Mouse (Mus musculus): ENCODE measurements around the gene Dcaf15.

The Dcaf15 gene

GRCm38 (mm10) chr8:84104697-84105609 is at the start of gene Dcaf15:
TSS of gene Dcaf15 (minus strand) at chr8:84104768.
- DNase-seq (ENCODE audit: inconsistent age in 2 of 2, low spot score in 1 of 2), result peak; percentile 98 to 99

- DNase-seq (ENCODE audit: inconsistent age in 2 of 2, low spot score in 1 of 2), result no peak
Observed at GRCm38 (mm10) chr8:84149181-84149580, 44.6 kb upstream of the Dcaf15 start.

- no peak for DNase-seq (ENCODE audit: inconsistent age in 2 of 2, low spot score in 1 of 2)
Observed at GRCm38 (mm10) chr8:84148531-84148850, 43.9 kb upstream of the Dcaf15 start.

DNA sequence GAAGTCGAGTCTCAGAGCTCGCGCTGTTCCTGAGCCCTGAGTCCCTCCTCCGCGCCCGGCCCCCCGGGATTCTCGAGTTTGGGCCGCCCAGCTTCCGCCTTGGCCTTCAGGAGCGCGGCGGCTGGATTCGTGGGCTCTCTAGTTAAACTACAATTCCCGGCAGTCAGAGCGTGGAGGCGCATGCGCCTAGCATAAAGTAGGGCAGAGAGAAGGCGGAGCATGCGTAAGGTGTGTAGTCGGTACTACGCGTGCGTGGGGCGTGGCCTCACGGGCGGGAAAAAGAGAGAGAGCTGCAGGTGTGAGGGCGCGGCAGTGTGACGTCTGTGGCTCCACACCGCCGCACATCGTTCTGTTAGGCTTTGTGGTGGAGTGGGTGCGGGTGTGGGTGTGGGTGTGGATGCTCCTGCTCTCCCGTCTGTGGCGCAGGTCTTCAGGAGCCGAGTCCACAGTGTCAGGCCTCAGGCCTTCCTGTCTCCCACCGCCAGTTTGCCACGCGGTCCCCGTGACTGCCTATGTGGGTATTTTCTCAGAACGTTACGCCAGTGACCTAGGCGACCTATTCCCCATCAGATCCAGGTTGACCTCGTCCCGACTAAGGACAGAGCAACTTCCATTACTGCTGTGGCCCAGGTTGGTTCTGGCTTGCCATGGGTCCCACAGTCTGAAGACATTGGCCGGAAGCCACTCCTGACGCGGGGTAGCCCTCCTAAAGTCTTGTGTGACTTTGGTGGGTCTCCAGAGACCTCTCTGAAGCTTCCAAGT is 43.4 kb upstream of the Dcaf15 start, which contains the start of the genes Cc2d1a and 4930432K21Rik:
Gene Cc2d1a (minus strand): TSS at position 168 of the 762 bp plus-strand sequence.
Gene 4930432K21Rik (plus strand): TSS at position 257 of the 762 bp plus-strand sequence.
- DNase-seq (ENCODE audit: inconsistent age in 2 of 2, low spot score in 1 of 2), result peak; percentile 96 to 97

- DNase-seq (ENCODE audit: inconsistent age in 2 of 2, low spot score in 1 of 2), result no peak
Observed at GRCm38 (mm10) chr8:84147324-84147766, 42.8 kb upstream of the Dcaf15 start.

DNA sequence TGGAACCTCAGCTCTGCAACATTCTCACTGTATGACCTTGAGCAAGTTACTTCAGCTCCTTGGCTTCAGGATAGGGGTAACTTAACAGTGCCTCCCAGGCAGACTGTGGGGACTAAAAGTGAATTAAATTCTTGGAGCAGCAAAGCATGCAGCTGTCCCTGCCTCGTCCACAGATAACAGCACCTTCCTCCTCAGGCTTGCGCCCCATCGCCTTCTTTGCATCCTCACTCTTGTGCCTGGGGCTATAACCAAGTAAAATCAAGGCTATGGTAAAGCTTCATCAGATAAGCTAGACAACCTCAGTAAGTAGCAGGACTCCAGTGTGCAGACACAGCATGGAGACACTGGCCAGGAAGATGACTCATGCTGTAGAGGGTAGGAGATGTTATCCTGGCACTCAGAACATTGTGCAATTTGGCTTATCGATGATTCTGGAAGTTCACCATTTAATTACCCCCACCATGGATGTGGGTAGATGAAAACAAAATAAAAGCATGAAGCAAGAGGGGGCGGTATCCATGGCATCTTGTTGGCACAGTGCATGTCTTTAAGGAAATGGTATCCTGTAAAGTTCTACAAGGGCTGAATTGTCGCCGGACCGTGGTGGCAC is 40.2 kb upstream of the Dcaf15 start:
- DNase-seq (ENCODE audit: inconsistent age in 2 of 2, low spot score in 1 of 2), result peak; percentile 50 to 69

DNA sequence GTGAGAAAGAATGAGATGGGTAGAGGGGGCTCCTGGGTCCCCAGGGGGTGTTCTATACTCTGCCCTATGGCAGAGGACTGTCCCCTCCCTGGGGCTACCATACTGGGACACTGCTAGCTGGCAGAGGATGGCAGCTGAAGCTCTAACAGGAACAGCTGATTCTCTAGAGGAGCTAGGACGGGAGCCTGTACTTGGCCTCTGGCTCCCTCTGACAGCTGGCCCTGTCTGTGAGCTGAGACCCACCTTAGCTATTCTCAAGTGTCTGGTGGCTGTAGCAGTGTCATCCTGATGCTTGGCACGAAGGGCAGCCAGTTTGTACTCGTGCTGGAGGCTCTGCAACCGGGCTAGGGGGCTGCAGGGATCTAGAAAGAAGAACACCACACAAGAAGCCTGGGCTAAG is 36.3 kb upstream of the Dcaf15 start:
- no peak for DNase-seq (ENCODE audit: inconsistent age in 2 of 2, low spot score in 1 of 2)

- no peak for DNase-seq (ENCODE audit: inconsistent age in 2 of 2, low spot score in 1 of 2)
Observed at GRCm38 (mm10) chr8:84137848-84138247, 33.3 kb upstream of the Dcaf15 start.

DNA sequence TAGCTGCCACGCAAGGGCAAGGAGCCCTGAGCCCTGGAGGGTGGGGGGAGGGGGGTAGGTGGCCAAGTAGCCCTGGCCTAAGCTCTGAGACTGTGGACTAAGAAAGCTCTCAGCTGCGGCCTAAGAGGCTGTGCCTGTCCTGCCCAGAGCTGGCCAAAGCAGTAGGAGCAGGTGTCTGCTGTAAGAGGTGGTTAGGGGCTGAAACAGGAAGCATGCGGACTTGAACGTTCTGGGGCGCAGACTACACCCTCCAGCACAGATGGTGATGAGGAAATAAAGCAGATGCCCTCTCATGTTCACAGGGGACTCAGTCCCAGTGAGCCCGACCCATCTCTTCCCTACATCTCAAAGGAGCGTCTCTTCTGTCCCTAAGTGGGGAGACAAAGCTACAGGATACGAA is 27.7 kb upstream of the Dcaf15 start:
- peak in 1 of 2 experiments; percentile 19 for DNase-seq (ENCODE audit: inconsistent age in 2 of 2, low spot score in 1 of 2)

DNA sequence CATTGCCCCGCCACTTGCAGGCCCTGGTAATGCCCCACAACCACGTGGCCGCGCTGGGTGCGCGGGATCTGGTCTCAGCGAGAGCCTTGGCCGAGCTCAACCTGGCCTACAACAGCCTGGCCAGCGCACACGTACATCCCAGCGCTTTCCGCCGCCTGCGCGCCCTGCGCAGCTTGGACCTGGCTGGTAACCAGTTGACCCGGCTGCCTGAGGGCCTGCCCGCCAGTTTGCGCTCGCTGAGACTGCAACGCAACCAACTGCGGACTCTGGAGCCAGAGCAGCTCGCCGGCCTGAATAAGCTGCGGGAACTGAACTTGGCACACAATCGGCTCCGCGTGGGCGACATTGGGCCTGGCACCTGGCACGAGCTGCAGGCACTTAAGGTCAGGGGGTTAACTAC is 26.2 kb upstream of the Dcaf15 start:
- peak; percentile 23 to 40 for DNase-seq (ENCODE audit: inconsistent age in 2 of 2, low spot score in 1 of 2)

DNA sequence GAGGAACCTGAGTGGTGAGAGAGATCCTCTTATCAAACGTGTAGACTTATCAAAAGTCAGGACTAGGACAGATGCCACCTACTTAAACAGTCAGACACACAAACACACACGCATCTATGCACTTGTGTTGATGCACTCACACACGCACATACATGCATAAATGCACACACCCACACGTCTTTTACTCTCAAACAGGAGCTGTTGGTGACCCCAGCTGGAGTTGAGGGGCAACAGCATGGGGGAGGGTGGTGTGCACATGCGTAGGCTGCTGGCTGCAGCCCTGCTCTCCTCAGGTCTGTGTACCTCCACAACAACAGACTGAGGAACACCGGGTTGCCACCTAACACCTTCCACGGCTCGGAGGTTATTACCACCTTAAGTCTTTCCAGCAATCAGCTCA is 23.7 kb upstream of the Dcaf15 start:
- DNase-seq (ENCODE audit: inconsistent age in 2 of 2, low spot score in 1 of 2), result no peak

GRCm38 (mm10) chr8:84127202-84127901 is 22.8 kb upstream of the Dcaf15 start:
- DNase-seq (ENCODE audit: inconsistent age in 2 of 2, low spot score in 1 of 2), result peak in 1 of 2 experiments; percentile 24

DNA sequence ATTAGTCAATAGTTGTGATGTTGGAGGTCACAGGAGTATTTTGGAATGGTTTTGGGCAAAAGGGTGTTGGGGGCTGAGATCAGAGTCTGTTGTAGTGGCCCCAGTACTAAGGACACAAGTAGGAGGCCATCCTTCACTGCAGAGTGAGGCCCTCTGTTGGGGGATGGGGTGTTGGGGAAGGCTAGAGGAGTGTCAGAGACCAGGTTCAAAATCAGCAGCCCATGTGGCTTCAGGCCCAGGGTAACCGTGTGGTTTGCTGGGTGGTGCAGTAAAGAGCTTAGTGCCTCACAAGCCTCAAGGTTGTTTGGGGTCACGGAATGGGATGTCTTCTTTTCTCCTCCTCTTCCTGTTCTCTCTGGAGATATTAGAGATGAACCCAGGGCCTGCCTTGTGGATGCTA is 22.2 kb upstream of the Dcaf15 start:
- DNase-seq (ENCODE audit: inconsistent age in 2 of 2, low spot score in 1 of 2), result no peak

- peak; percentile 34 to 44 for DNase-seq (ENCODE audit: inconsistent age in 2 of 2, low spot score in 1 of 2)
Observed at GRCm38 (mm10) chr8:84125656-84126055, 21.1 kb upstream of the Dcaf15 start, which contains the start of gene Podnl1. TSS of gene Podnl1 (plus strand) at chr8:84125989.

DNA sequence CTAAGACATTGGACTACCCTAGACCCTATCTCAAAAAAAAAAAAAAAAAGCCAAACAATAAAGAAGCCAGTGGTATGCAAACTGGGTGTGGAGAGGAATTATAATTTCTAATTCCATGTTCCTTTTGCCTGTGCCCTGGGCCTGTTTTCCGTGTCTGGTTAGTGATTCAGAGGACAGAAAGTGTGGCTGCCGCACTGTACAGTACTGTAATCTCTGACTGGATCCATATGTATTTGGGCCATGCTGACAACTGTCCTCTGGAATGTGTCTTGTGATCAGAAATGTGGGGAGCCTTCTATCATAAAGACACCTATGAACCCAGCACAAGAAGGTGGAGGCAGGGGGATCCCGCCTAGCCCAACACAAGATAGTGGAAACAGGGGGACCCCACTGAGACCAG is 17.6 kb upstream of the Dcaf15 start:
- no peak for DNase-seq (ENCODE audit: inconsistent age in 2 of 2, low spot score in 1 of 2)

DNA sequence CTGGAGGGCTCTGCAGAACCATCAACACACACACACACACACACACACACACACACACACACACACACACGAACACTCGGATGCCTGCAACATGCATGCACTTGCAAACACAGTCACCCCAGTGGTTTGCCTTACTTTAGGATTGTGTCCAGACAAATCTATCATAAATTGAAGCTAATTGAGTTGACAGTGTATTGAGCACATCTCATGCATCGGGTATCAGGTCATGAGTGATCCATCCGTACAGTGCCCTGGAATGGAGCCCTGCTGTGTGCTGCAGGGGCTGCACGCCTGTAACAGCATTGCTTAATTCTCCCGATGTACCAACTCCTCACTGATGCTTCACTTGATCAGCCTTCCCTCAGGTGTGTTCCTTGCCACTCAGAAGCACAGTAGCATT is 11.1 kb upstream of the Dcaf15 start:
- no peak for DNase-seq (ENCODE audit: inconsistent age in 2 of 2, low spot score in 1 of 2)

DNA sequence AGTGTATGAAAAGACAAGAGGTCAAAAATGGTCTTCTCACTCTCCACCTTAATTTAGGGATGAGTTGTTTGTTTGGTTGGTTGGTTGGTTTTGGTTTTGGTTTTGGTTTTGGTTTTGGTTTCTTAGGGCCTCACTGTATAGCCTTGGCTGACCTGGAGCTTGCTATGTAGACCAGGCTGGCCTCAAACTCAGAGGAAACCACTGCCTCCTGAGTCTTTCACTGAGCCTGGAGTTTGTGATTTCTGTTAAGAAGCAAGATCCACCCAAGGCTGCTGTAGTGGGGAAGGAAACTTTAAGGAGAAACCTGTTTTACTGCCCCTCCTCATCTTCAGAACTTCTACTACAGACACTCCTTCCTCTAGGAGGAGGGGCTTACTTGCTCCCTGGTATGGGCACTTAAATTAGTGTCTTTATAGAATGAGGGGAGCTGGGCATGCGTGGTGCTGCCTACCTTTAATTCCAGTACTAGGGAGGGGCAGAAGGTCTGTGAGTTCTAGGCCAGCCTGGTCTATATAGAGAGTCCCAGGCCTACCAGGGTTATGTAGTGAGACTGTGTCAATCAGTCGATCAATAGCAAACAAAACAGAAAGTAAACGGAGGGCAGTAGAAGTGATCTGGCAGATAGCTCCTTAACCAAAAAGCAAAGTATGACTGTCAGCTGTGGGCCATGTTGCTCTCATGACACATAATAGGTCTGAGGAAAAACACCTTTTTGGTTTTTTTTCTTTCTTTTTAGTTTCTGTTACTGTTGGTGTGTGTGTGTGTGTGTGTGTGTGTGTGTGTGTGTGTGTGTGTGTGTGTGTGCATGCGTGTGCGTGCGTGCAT is 1.9 kb upstream of the Dcaf15 start:
- DNase-seq (ENCODE audit: inconsistent age in 2 of 2, low spot score in 1 of 2), result no peak

DNA sequence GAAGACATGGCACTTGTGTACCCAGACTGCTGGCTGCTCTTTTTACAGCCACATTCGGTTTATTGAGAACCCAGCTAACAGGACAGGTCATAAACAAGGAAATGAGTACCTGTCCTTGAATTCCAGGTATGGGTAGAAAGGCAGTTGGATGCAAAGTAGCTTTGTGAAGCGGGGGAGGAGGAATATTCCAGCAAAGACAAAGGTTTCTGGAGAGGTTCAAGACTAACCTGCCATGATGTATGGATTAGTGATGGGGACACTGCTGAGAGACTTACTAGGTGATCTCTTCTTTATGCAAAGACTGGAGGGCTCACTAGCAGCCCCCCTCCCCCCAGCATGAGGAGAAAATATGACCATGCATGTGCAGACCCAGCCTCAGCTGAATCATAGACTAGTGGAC is 1.1 kb upstream of the Dcaf15 start:
- peak in 1 of 2 experiments; percentile 25 for DNase-seq (ENCODE audit: inconsistent age in 2 of 2, low spot score in 1 of 2)

DNA sequence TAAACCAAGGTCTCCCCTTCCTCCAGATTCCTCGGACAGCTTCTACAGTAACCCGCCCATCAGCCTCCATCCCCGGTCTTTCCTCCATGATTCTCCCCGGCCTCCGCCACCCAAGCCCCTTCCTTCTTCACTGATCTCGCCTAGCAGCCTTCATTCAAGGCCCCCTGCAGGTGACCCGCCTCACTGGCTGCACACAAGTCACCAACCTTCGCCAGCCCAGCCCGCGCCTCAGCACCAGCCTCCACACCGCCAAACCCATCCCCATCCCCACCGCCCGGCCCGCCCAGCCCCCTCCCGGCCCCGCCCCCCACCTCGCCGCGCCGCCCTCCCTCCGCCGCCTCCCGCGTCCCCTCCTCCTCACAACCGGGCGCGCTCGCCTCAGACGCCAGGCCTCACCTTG is 347 bp downstream of the Dcaf15 start:
- DNase-seq (ENCODE audit: inconsistent age in 2 of 2, low spot score in 1 of 2), result no peak

- DNase-seq (ENCODE audit: inconsistent age in 2 of 2, low spot score in 1 of 2), result peak in 1 of 2 experiments; percentile 61
Observed at GRCm38 (mm10) chr8:84103601-84104000, 967 bp downstream of the Dcaf15 start.
